Mouse (Mus musculus) heart, embryonic 11.5 days (tissue): ENCODE results near the gene Vmn2r104. TPM values are rescaled to one million over a fixed set of nuclear protein-coding genes. Genes with fewer than 3 reads are reported as not detected.

Source experiments
- ATAC-seq: fragments of 200-750 bp; cut with Nextera tagmentation; replicated peaks from 2 replicates; pipeline ENCODE4 v1.8.0; 2017; ENCODE audit warnings: moderate library complexity; ENCODE audit not compliant: insufficient number of reproducible peaks, low FRiP score, low TSS enrichment
- H3K27ac ChIP-seq: fragments of 300-500 bp; sonication (generic); 2 replicates; pipeline ENCODE4 v1.5.1; 2014; ENCODE audit warnings: mild to moderate bottlenecking, low read depth, low read length
- H3K27me3 ChIP-seq: fragments of 300-500 bp; sonication (generic); 2 replicates; pipeline ENCODE4 v1.6.1; 2014; ENCODE audit warnings: mild to moderate bottlenecking, low read length, mixed read lengths; ENCODE audit not compliant: control insufficient read depth, insufficient read depth
- H3K36me3 ChIP-seq: fragments of 300-500 bp; sonication (generic); 2 replicates; pipeline ENCODE4 v1.6.1; 2014; ENCODE audit warnings: mild to moderate bottlenecking, low read length, moderate library complexity, mixed read lengths; ENCODE audit not compliant: control insufficient read depth, insufficient read depth
- H3K4me1 ChIP-seq: fragments of 300-500 bp; sonication (generic); 2 replicates; pipeline ENCODE4 v1.6.1; 2014; ENCODE audit warnings: low read length; ENCODE audit not compliant: control insufficient read depth, insufficient read depth
- H3K4me2 ChIP-seq: fragments of 300-500 bp; sonication (generic); 2 replicates; pipeline ENCODE4 v1.6.1; 2014; ENCODE audit warnings: mild to moderate bottlenecking, moderate library complexity
- H3K4me3 ChIP-seq: fragments of 300-500 bp; sonication (generic); 2 replicates; pipeline ENCODE4 v1.5.1; 2014; ENCODE audit warnings: low read depth, low read length
- H3K9ac ChIP-seq: fragments of 300-500 bp; sonication (generic); 2 replicates; pipeline ENCODE4 v1.6.1; 2014; ENCODE audit warnings: mild to moderate bottlenecking, low read depth, low read length, moderate library complexity
- H3K9me3 ChIP-seq: fragments of 300-500 bp; sonication (generic); replicated peaks from 2 replicates; pipeline ENCODE4 v1.6.1; 2016; ENCODE audit warnings: low read length; ENCODE audit not compliant: control insufficient read depth
- WGBS: fragments of 180-500 bp; shearing (Covaris S2); extraction: QIAGEN DNeasy Blood & Tissue Kit; methylation state at CpG from one replicate; pipeline ENCODE4 v1.1.7; 2014; ENCODE audit not compliant: insufficient replicate concordance; 5-methylcytosine and 5-hydroxymethylcytosine counted together
- polyA plus RNA-seq: library from polyadenylated mRNA; unstranded; fragments of >200 nt; fragmentation: Nextera tagmentation; extraction: Ambion mirVana; gene quantifications from 2 replicates; pipeline ENCODE4 v1.2.1, GENCODE M21; 2014

Vmn2r104 gene
- not detected in 2 replicates for polyA plus RNA-seq

- Histone ChIP-seq H3K36me3 (no peaks in the 10 kb centered on the region), H3K27me3 (no peaks in the 10 kb centered on the region), H3K4me1 (no peaks in the 10 kb centered on the region), H3K27ac (no peak within 1 kb of the TSS), H3K9me3 (peaks cover 17% of the 10 kb centered on the region), H3K4me2 (no peak within 1 kb of the TSS), H3K4me3 (no peak within 1 kb of the TSS), H3K9ac (no peak within 1 kb of the TSS)
- 77% methylated on average over 1 of the region's 1 CpGs for WGBS
- ATAC-seq, result no peak
These were observed at the start of gene Vmn2r104 for GRCm38 (mm10) chr17:20048236-20048635. Gene Vmn2r104 (minus strand): TSS chr17:20048336.

- H3K4me2 ChIP-seq, result no peak overlapping the region
- WGBS, result 75% methylated on average over 6 of the region's 6 CpGs
- ATAC-seq, result no peak
- no peaks in the 10 kb centered on the region for H3K36me3 ChIP-seq
- 0 out of 2 replicates have a peak, but pooled peaks cover 3% of the 10 kb centered on the region for H3K9me3 ChIP-seq
- H3K9ac ChIP-seq, result no peak overlapping the region
- H3K4me3 ChIP-seq, result no peak overlapping the region
- H3K27ac ChIP-seq, result no peak overlapping the region
- no peaks in the 10 kb centered on the region for H3K4me1 ChIP-seq
- no peaks in the 10 kb centered on the region for H3K27me3 ChIP-seq
These were observed 26.0 kb upstream of the Vmn2r104 start for GRCm38 (mm10) chr17:20074090-20074489.

- Histone ChIP-seq H3K4me3 (no peak overlapping the region), H3K9ac (no peak overlapping the region), H3K36me3 (no peaks in the 10 kb centered on the region), H3K27me3 (no peaks in the 10 kb centered on the region), H3K4me1 (no peaks in the 10 kb centered on the region), H3K4me2 (no peak overlapping the region), H3K27ac (no peak overlapping the region), H3K9me3 (no peaks in the 10 kb centered on the region)
- ATAC-seq, result no peak
- 85% methylated on average over 4 of the region's 4 CpGs for WGBS
These were observed 23.7 kb upstream of the Vmn2r104 start for GRCm38 (mm10) chr17:20071656-20072396.

Other genes starting within 250 kb of the Vmn2r104 start
- gene Fpr-rs7, start 65.9 kb upstream of the Vmn2r104 start, polyA plus RNA-seq, result not detected in 2 replicates
- not detected in 2 replicates for gene Fpr-rs6, start 134.8 kb upstream of the Vmn2r104 start, polyA plus RNA-seq
- not detected in 2 replicates for gene Vmn2r105, start 186.7 kb upstream of the Vmn2r104 start, polyA plus RNA-seq
- not detected in 2 replicates for gene Vmn2r106, start 237.2 kb upstream of the Vmn2r104 start, polyA plus RNA-seq